Mouse (Mus musculus): ENCODE measurements around the gene Bmp4.

GRCm38 (mm10) chr14:46379285-46379684, 11.2 kb downstream of the Bmp4 start, which contains the start of gene Gm15217:
- TF ChIP-seq POLR2A (IDR thresholded peaks at IDR 0.05; ENCODE audit: borderline replicate concordance, low read depth, low read length) (no peak), CTCF (IDR thresholded peaks at IDR 0.05; ENCODE audit: low read depth, low read length) (no peak)

All from bone marrow macrophage, adult 2 months (primary cell).